Mouse (Mus musculus) thymus, postnatal 0 days (tissue): ENCODE data around the gene Gnb1. TPM values are rescaled to one million over a fixed set of nuclear protein-coding genes. Genes with fewer than 3 reads are reported as not detected.

Source experiments
- polyA plus RNA-seq: library from polyadenylated mRNA; unstranded; fragments of >200 nt; fragmentation: Nextera tagmentation; extraction: Ambion mirVana; gene quantifications from 2 replicates; pipeline ENCODE4 v1.2.1, GENCODE M21; 2015

Gene Gnb1
- polyA plus RNA-seq, 1 experiment from 2014 or later = 312 TPM

Other genes with a start within 250 kb of the Gnb1 start
- gene Faap20, start 241.6 kb upstream of the Gnb1 start, polyA plus RNA-seq = 67.9 and 71.3 TPM in 2 replicates
- gene Prkcz, start 130.0 kb upstream of the Gnb1 start, polyA plus RNA-seq = 7.3 and 9.9 TPM in 2 replicates
- 0.50 and 0.79 TPM in 2 replicates for gene Gabrd, start 93.2 kb upstream of the Gnb1 start, polyA plus RNA-seq
- 13.9 and 15.2 TPM in 2 replicates for gene Cfap74, start 82.2 kb upstream of the Gnb1 start, polyA plus RNA-seq
- gene Tmem52, start 22.2 kb upstream of the Gnb1 start, polyA plus RNA-seq = 0.79 TPM in 1 of 2 replicates, not detected in the other
- gene Nadk, start 71.0 kb downstream of the Gnb1 start, polyA plus RNA-seq = 85.1 and 92.5 TPM in 2 replicates
- 6.3 and 7.5 TPM in 2 replicates for gene Slc35e2, start 110.1 kb downstream of the Gnb1 start, polyA plus RNA-seq
- gene Cdk11b, start 133.5 kb downstream of the Gnb1 start, polyA plus RNA-seq = 65.7 and 76.3 TPM in 2 replicates
- not detected in 2 replicates for gene Gm10563, start 154.0 kb downstream of the Gnb1 start, polyA plus RNA-seq
- 7.5 and 8.3 TPM in 2 replicates for gene Mmp23, start 162.0 kb downstream of the Gnb1 start, polyA plus RNA-seq
- gene Mib2, start 177.8 kb downstream of the Gnb1 start, polyA plus RNA-seq = 14.2 and 14.4 TPM in 2 replicates
- gene Fndc10, start 203.0 kb downstream of the Gnb1 start, polyA plus RNA-seq = 4.4 and 5.2 TPM in 2 replicates
- 194 and 202 TPM in 2 replicates for gene Ssu72, start 213.4 kb downstream of the Gnb1 start, polyA plus RNA-seq
- 1.1 and 1.4 TPM in 2 replicates for gene Tmem240, start 243.4 kb downstream of the Gnb1 start, polyA plus RNA-seq